Mouse (Mus musculus): ENCODE measurements around the gene Dap. TPM values are rescaled to one million over a fixed set of nuclear protein-coding genes. Genes with fewer than 3 reads are reported as not detected.

The Dap gene
- polyA plus RNA-seq, 1 experiment from 2014 or later: 34.0 TPM

DNA sequence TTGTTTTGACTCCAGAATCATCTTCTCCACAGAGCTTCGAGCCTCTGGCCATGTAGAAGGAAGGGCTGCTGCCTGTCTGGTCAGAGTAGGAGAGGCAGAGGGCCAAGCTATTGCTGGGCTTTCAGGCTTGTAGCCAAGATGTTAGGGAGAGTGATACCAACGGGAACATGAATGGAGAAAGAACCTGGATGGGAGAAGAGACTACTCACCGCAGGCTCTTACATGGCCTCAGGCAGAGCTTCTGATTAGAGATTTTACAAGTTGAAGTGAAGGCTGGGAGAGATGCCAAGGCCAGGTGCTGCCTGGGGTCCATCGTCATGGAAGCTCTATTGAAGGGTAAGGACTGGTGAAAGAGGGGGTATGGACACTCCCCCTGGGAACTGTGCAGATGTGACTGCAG, 54.0 kb downstream of the Dap start:
- Histone ChIP-seq H3K4me1 (no peaks in the 10 kb centered on the region; the same call in 1 of the 2 replicates), H3K36me3 (replicated peaks) (no peaks in the 10 kb centered on the region), H3K27me3 (no peaks in the 10 kb centered on the region), H3K9ac (no peak overlapping the region), H3K4me3 (replicated peaks) (no peak overlapping the region), H3K4me2 (no peak overlapping the region), H3K27ac (no peak overlapping the region), H3K9me3 (no peaks in the 10 kb centered on the region)
- no peak for ATAC-seq (ENCODE audit: low FRiP score)
- WGBS: 73% methylated on average over 4 of the region's 4 CpGs

DNA sequence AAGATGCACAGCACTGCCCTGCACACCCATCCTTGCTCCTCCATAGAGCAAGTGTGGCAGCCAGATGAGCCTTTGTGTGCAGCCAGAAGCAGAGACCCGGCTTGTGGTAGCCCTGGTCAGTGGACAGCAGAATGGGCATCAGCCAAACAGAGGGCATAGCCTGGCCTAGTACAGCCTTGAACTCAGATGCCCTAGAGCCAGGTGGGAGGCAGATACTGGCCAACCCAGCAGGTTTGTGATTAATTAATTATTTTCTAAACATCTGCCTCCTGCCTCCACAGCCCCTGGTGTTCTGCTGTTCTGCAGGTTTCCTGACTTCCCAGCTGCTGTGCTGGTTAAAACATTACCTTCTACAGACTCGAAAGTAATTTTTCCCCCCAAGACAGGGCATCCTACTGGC, 55.0 kb downstream of the Dap start:
- ATAC-seq (ENCODE audit: low FRiP score): no peak
- no peak overlapping the region for H3K4me2 ChIP-seq
- no peaks in the 10 kb centered on the region for H3K27me3 ChIP-seq
- H3K4me3 ChIP-seq (replicated peaks): no peak overlapping the region
- H3K36me3 ChIP-seq (replicated peaks): no peaks in the 10 kb centered on the region
- no peak overlapping the region for H3K27ac ChIP-seq
- H3K4me1 ChIP-seq: no peaks in the 10 kb centered on the region; the same call in 1 of the 2 replicates
- no peaks in the 10 kb centered on the region for H3K9me3 ChIP-seq
- WGBS: 88% methylated on average over 2 of the region's 2 CpGs
- no peak overlapping the region for H3K9ac ChIP-seq

DNA sequence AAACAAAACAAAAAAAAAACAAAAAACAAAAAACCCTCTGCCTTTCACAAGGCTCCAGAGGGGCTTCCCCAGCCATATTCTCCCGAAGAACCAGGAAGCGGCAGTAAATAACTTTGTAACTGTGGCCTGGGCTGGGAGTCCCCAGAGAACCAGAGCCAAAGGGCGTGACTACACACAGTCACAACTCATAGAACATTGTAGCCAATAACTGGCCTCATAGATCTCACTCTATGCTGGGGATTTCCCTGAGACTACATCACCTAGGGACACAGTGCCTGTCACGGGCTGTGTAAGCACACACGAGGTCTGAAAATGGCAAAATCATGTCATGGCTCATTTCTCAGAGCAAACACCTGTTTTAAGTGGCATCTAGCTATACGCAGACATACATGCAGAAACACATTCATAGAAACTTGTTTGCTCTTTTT, 55.5 kb downstream of the Dap start:
- H3K36me3 ChIP-seq (replicated peaks): no peaks in the 10 kb centered on the region
- no peak overlapping the region for H3K9ac ChIP-seq
- ATAC-seq (ENCODE audit: low FRiP score): no peak
- no peaks in the 10 kb centered on the region for H3K9me3 ChIP-seq
- H3K4me3 ChIP-seq (replicated peaks): no peak overlapping the region
- H3K4me1 ChIP-seq: no peaks in the 10 kb centered on the region; the same call in 1 of the 2 replicates
- WGBS: 86% methylated on average over 6 of the region's 6 CpGs
- no peak overlapping the region for H3K4me2 ChIP-seq
- H3K27me3 ChIP-seq: no peaks in the 10 kb centered on the region
- H3K27ac ChIP-seq: no peak overlapping the region

DNA sequence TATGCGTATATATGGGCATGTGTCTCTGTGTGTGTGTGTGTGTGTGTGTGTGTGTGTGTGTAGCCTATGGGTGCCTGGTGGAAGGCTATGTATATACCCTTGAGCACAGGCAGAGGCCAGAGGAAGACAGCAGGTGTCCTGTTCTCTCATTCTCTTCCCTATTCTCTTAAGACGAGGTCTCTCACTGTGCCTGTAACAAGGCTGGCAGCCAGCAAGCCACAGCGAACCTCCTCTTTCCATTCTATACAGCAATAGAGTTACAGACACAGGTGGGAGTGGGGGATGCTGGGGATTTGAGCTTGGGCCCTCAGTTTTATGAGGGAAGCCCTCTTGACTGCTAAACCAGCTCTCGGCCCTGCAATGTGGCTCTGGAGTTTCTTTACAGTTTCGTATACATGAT, 55.9 kb downstream of the Dap start:
- Histone ChIP-seq H3K4me3 (replicated peaks) (no peak overlapping the region), H3K36me3 (replicated peaks) (no peaks in the 10 kb centered on the region), H3K4me2 (no peak overlapping the region), H3K4me1 (no peaks in the 10 kb centered on the region; the same call in 1 of the 2 replicates), H3K27me3 (no peaks in the 10 kb centered on the region), H3K9ac (no peak overlapping the region), H3K9me3 (no peaks in the 10 kb centered on the region), H3K27ac (no peak overlapping the region)
- WGBS: 74% methylated on average over 5 of the region's 5 CpGs
- ATAC-seq (ENCODE audit: low FRiP score): no peak

DNA sequence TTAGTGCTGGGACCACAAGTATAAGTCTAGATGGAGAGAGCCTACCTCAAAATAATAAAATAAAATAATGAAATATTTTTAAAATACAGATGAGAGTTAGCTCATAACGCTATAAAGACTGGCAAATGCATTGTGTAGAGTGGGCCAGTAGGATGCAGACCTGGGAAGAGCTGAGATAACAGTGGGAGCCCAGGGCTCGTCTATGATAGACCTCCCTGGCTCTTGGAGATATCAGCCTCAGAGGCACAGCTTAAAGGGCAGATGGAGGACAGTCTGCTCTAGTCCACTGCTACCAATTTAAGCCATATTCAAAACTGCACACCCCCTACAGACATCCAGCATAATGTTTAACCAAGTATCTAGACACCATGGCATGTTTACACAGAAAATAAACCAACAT, 56.6 kb downstream of the Dap start:
- WGBS: 79% methylated on average over 2 of the region's 2 CpGs
- ATAC-seq (ENCODE audit: low FRiP score): no peak
- Histone ChIP-seq H3K4me2 (no peak overlapping the region), H3K36me3 (replicated peaks) (no peaks in the 10 kb centered on the region), H3K4me3 (replicated peaks) (no peak overlapping the region), H3K9ac (no peak overlapping the region), H3K27me3 (no peaks in the 10 kb centered on the region), H3K27ac (no peak overlapping the region), H3K9me3 (no peaks in the 10 kb centered on the region), H3K4me1 (no peaks in the 10 kb centered on the region; the same call in 1 of the 2 replicates)

DNA sequence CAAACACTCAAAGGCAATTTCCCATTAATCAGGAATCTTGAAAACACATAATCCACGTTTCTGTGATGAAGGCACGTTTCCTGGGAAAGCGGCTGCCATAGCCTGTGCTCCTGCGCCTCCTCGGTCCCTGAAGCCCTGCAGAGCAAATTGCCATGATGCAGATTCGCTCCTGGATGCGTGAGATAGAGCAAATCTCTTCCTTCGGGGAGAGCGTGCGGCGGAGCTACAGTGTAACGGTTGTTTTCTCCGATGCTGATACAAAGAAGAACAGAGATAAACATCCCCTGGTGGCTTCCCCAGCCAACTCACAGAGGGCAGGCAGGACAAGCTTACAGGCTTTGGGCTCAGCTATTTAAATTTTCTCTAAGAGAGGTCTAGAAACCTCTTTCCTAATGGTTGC, 57.7 kb downstream of the Dap start:
- ATAC-seq (ENCODE audit: low FRiP score): no peak
- H3K4me1 ChIP-seq: no peaks in the 10 kb centered on the region; the same call in 1 of the 2 replicates
- no peak overlapping the region for H3K4me2 ChIP-seq
- no peaks in the 10 kb centered on the region for H3K27me3 ChIP-seq
- no peak overlapping the region for H3K9ac ChIP-seq
- no peaks in the 10 kb centered on the region for H3K9me3 ChIP-seq
- no peak overlapping the region for H3K27ac ChIP-seq
- 77% methylated on average over 13 of the region's 13 CpGs for WGBS
- H3K36me3 ChIP-seq (replicated peaks): no peaks in the 10 kb centered on the region
- H3K4me3 ChIP-seq (replicated peaks): no peak overlapping the region

DNA sequence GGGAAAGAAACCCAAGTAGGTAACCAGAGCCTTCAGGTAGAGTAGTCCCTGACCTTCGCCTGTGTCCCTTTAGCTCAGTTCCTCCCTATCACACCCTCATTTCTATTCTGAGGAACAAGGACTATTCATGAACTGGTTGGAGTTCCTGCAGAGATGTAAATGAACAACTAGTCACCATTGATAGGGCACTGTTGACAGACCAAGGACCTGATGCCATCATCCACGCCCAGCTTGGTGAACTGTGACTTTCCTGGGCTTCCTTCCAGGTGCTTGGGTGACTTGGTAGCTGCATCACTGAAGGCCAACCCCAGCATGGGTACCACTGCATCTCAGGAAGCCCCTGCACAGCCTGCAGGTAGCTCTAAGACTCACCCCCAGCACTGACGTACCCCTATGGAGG, 58.2 kb downstream of the Dap start:
- H3K27me3 ChIP-seq: no peaks in the 10 kb centered on the region
- H3K9me3 ChIP-seq: no peaks in the 10 kb centered on the region
- no peak overlapping the region for H3K4me3 ChIP-seq (replicated peaks)
- H3K9ac ChIP-seq: no peak overlapping the region
- no peaks in the 10 kb centered on the region; the same call in 1 of the 2 replicates for H3K4me1 ChIP-seq
- H3K36me3 ChIP-seq (replicated peaks): no peaks in the 10 kb centered on the region
- 80% methylated on average over 3 of the region's 3 CpGs for WGBS
- no peak for ATAC-seq (ENCODE audit: low FRiP score)
- H3K27ac ChIP-seq: no peak overlapping the region
- no peak overlapping the region for H3K4me2 ChIP-seq

DNA sequence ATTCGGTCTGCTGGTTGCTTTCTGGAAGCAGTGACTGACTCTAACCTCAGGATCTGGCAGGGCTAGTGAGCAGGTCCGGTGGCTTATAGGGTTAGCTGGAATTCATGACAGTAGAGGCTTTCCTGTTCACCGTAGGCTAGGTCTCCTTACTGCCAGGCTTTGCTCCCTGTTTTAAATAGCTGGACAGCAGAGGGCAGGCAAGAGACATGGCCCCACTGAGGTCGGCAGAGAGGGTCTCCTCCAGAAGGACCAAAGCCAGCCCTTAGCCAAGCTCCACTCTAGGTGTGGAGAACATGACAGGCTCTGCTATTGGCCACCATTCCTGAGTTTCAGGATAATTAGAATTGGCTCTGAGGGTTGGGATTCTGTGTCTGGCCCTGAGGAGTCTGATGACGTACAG, 60.0 kb downstream of the Dap start:
- no peaks in the 10 kb centered on the region for H3K36me3 ChIP-seq (replicated peaks)
- WGBS: 68% methylated on average over 5 of the region's 5 CpGs
- ATAC-seq (ENCODE audit: low FRiP score): no peak

DNA sequence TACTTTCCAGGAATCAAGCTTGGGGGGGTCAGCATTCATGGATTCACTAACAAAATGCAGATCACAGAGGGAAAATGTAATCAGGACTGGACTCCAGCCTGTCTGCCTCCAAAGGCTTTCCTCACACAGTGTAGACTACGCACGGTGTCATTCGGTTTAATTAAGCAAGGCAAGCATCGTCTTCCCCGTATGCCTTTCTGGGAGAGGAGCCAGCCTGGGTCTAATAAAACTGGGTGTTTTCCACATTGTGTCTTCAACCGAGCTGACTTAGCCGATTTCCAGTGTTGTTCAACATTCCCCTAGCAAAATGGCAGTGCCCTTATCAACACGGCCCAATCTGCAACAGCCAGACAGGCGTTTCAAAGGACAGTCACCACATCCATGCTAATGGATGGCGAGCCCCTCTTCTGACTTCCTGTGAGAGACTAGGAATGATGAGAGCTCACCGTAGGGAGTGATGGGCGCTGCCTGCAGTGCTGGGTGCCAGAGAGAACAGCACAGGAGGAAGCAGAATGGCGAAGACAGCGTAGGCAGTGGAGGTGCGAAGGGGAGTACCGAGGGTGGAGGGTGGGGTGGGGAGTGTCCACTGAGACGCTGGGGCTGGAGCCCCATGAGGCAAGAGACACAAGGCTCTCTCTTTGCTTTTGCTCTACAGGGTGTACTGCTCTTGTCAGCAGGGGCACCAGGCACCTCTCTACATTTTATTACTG, 61.0 kb downstream of the Dap start:
- Histone ChIP-seq H3K4me2 (no peak overlapping the region), H3K9ac (no peak overlapping the region), H3K9me3 (no peaks in the 10 kb centered on the region), H3K27ac (no peak overlapping the region), H3K4me1 (no peaks in the 10 kb centered on the region), H3K27me3 (no peaks in the 10 kb centered on the region), H3K36me3 (replicated peaks) (no peaks in the 10 kb centered on the region), H3K4me3 (replicated peaks) (no peak overlapping the region)
- no peak for ATAC-seq (ENCODE audit: low FRiP score)
- 89% methylated on average over 17 of the region's 17 CpGs for WGBS

More for the DNA sequence above, 60.0 kb downstream of the Dap start:
- no peaks in the 10 kb centered on the region for H3K9me3 ChIP-seq
- no peak overlapping the region for H3K9ac ChIP-seq
- no peak overlapping the region for H3K27ac ChIP-seq
- no peak overlapping the region for H3K4me2 ChIP-seq
- H3K27me3 ChIP-seq: no peaks in the 10 kb centered on the region
- H3K4me3 ChIP-seq (replicated peaks): no peak overlapping the region
- no peaks in the 10 kb centered on the region for H3K4me1 ChIP-seq

DNA sequence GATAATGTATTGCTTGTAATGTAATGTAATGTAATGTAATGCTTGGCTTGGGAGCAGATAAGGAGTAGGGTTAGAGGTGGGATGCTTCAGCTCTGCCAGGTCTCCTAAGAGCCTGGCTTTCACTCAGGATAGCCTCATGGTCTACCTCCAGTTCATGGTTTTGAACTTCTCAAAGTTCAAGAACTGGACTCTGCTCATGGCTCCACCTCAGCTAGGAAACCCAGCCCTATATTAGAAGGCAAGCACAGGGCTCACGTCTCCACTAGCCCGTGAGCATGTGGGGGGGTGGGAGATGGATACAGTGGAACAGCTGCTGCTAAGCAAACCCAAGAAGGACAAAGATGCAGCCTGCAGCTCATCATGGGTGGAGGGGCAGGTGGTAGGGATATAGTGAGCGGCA, 61.6 kb downstream of the Dap start:
- 92% methylated on average over 3 of the region's 3 CpGs for WGBS

DNA sequence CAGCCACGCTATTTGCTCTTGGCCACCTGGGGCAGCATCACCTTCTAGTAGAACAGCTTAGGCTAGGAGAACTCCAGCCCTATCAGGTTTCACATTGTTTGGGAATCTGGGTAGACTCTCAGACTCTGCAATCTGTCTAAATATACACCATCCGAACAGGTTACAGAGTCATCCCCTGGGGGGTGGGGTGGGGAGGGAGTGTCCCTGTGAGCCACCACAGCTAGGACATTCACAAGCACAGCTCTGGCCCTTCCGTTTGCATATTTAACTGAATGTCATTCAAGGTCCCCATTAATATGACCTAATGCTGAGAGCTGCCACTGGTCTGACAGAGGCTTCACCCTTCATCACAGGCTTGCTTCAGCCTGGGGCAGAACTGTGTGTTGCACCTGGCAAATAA, 68.5 kb downstream of the Dap start:
- Histone ChIP-seq H3K9me3 (no peaks in the 10 kb centered on the region), H3K4me2 (no peak overlapping the region), H3K4me1 (peaks cover 11% of the 10 kb centered on the region), H3K4me3 (replicated peaks) (no peak overlapping the region), H3K36me3 (replicated peaks) (no peaks in the 10 kb centered on the region), H3K9ac (no peak overlapping the region), H3K27me3 (peaks cover 33% of the 10 kb centered on the region), H3K27ac (no peak overlapping the region)
- no peak for ATAC-seq (ENCODE audit: low FRiP score)
- 49% methylated on average over 3 of the region's 3 CpGs for WGBS

More for the DNA sequence above, 61.6 kb downstream of the Dap start:
- H3K9ac ChIP-seq: no peak overlapping the region
- H3K9me3 ChIP-seq: no peaks in the 10 kb centered on the region
- no peak overlapping the region for H3K27ac ChIP-seq
- no peak overlapping the region for H3K4me2 ChIP-seq
- H3K4me1 ChIP-seq: no peaks in the 10 kb centered on the region
- no peak for ATAC-seq (ENCODE audit: low FRiP score)
- no peaks in the 10 kb centered on the region for H3K27me3 ChIP-seq
- no peak overlapping the region for H3K4me3 ChIP-seq (replicated peaks)
- no peaks in the 10 kb centered on the region for H3K36me3 ChIP-seq (replicated peaks)

DNA sequence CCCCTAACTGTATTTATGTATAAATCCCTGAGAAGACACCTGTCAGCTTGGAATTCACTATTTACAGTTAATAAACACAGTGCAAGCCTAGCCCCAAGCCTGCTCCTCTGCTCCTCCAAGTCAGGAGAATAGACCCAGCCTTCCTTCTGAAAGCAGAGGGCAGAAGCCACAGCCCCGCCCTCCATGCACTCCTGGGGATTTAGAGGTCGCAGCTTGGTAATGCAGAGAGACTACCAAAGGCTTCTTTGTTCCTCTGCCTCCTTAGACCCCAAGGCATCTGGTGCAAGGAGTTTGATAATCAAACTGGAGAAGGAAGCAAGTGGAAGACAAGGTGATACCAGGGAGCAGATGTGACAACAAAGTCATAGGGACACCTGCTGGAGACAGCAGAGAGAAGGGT, 70.2 kb downstream of the Dap start:
- Histone ChIP-seq H3K27me3 (peaks cover 49% of the 10 kb centered on the region), H3K9me3 (no peaks in the 10 kb centered on the region), H3K4me1 (peaks cover 14% of the 10 kb centered on the region), H3K4me2 (no peak overlapping the region), H3K4me3 (replicated peaks) (no peak overlapping the region), H3K36me3 (replicated peaks) (no peaks in the 10 kb centered on the region), H3K9ac (no peak overlapping the region), H3K27ac (no peak overlapping the region)
- 14% methylated on average over 2 of the region's 2 CpGs for WGBS
- ATAC-seq (ENCODE audit: low FRiP score): no peak

Data from forebrain, embryonic 12.5 days (tissue).